Mouse (Mus musculus) heart, postnatal 36 days (tissue): Measurements from ENCODE around the gene Camta1. TPM values are rescaled to one million over a fixed set of nuclear protein-coding genes. Genes with fewer than 3 reads are reported as not detected.

Source experiments
- DNase-seq, 2 experiments: peaks; one replicate each; pipeline ENCODE4 v3.0.0; 2021 to 2022
- intact Hi-C: fragments of 180-260 bp; cut with DNase I; formaldehyde crosslinking; loops from one replicate; pipeline ENCODE4 v1.15.1; 2025
- total RNA-seq, 2 experiments: library from RNA; stranded (reverse); gene quantifications; 2 replicates each; pipeline ENCODE4 v1.2.3; 2021

Camta1 gene
- total RNA-seq, 2 experiments from 2014 or later: 217 to 218 TPM

- DNase-seq: no peak
- intact Hi-C loops: no loop called here
Observed at GRCm38 (mm10) chr4:150998626-150999025, 863.0 kb downstream of the Camta1 start.

- intact Hi-C loops: no loop called here
- DNase-seq: no peak
Observed at GRCm38 (mm10) chr4:150996797-150997196, 864.9 kb downstream of the Camta1 start, which contains the start of gene Uts2. TSS of gene Uts2 (plus strand) at chr4:150997097.

DNA sequence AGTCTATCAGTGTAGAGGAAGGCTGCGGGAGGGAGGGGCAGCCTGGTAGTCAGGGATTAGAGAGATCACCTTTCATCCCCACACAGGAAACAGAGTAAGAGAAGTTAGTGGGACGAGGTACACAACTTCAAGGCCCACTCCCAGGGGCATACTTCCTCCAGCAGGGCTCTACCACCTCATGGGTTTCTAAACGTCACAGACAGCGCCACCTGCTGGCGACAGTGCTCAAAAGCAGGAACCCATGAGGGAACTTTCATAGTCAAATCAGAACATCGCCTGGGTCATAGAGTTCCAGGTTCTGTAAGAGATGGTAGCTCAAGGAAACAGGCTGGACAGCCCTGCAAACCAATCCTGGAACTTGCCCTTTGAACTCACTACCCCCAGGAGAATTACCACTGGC, 871.5 kb downstream of the Camta1 start:
- intact Hi-C loops: no loop called here
- DNase-seq: no peak

- no peak for DNase-seq
- intact Hi-C loops: no loop called here
Observed at GRCm38 (mm10) chr4:150980153-150980552, 881.5 kb downstream of the Camta1 start.

GRCm38 (mm10) chr4:150979455-150979854, 882.2 kb downstream of the Camta1 start:
- no peak for DNase-seq
- intact Hi-C loops: no loop called here

DNA sequence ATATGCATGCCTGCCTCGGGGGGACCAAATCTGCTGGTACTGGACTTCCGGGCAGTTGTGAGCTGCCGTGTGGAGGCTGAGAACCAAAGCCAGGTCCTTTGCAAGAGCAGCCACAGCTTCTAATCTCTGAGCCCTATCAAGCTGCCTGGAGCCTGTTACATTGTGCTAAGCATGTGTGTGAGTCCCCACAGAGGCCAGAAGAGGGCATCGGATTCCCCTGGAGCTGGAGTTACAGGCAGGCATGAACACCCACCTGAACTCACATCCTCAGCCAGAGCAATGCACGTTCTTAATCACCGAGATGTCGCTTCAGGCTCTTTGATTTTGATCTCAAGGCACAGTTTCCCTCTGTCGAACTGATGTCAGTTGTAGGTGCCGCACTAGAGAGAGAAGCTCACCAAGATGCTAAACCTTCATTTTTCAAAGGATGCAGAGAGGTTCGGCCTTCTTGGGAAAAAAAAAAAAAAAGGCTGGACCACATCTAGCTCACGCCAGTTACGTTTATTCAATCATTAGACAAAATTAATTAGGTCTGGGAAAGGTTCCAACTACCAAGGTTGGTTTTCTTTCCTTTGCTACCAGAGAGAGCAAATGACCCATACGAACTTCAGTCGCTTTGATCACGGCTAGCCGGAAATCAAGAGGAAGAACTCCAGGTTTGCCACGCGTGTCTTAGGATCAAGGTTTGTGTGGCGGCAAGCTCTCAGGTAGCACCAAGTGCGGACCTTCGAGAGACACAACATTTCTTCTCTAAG, 883.3 kb downstream of the Camta1 start:
- no peak for DNase-seq
- intact Hi-C loops: no loop called here

DNA sequence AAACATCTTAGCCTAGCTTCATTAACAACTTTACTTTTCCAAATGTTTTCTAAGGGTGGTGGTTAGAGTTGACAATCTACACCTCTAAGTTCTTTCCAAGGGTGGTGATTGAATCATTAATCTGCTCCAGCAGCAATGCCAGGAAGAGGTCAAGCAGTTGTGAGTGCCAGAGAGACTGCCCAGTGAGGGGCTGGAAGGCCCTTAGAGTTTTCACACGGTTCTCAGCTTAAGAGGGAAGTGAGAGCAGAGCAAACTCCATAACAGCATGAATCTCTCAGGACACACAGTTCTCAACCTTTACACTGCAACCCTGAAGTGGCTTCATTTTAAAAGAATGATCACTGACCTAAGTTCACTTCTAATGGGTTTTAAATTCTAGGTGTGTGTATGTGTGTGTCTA, 886.5 kb downstream of the Camta1 start:
- no peak for DNase-seq
- intact Hi-C loops: no loop called here

DNA sequence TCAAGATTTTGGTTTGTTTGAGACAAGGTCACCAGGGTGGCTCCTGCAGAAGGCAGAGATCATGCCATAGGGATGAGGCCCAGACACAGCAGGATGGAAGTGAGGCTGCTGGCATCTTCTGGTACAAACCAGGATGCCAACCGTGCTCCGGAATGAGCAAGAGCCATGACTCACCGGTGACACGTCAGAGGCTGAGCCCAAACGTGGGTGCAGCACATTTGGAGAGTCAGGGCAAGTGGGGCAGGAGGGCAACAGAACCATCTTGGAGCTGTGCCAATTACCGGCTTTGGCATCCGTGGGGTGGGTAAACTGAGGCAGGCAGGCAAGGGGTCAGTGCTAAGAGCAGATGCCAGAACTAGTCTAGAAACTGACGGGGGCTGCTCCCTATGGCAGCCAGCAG, 888.4 kb downstream of the Camta1 start:
- intact Hi-C loops: no loop called here
- DNase-seq: no peak

DNA sequence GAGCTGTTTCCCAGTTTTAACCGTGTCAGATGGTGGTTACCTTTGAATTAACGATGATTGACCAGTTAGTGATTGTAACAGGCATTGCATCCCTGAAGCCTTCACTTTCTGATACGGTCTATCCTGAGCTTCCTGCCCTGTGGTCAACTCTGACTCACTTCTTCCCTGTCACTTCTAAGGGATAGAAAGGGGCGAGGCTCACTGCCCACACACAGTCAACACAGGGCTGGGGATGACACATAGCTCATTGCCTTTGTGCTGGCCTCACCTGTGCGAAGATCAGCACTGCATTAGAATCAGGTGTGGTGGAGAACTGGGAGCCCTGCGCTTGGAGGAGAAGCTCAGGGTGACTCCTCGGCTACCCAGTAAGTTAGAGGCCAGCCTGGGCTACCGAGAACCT, 892.7 kb downstream of the Camta1 start:
- DNase-seq: no peak
- intact Hi-C loops: loop anchor here (5.0 kb wide), 1 partner anchor 173 kb away; no protein-coding TSS in a partner anchor

DNA sequence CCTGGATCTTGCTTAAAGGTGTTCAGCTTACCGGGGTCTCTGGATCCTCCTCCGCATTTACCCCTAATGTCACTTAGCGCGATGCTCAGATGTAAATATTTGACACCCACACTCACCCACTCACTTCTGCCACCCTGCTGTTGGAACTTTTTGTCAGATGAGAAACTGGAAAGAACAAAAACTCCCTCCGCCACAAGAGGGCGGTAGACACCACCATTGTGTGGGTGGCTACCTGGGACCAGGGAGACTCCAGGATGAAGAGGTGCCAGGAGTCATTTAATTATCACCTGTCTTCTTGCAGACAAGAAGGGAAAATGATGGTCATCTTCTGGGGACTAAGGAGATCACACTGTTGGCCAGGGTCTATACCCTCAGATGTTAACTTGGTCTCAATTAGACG, 895.1 kb downstream of the Camta1 start:
- intact Hi-C loops: loop anchor here (5.0 kb wide), 1 partner anchor 176 kb away; no protein-coding TSS in a partner anchor
- DNase-seq: peak; percentile 42 to 55

- intact Hi-C loops: loop anchor here (1.0 to 5.0 kb wide), 2 partner anchors 177 to 309 kb away; no protein-coding TSS in a partner anchor
- no peak for DNase-seq
Observed at GRCm38 (mm10) chr4:150965555-150965951, 896.1 kb downstream of the Camta1 start.

- intact Hi-C loops: loop anchor here (1.0 to 5.0 kb wide), 2 partner anchors 177 to 309 kb away; no protein-coding TSS in a partner anchor
Observed at GRCm38 (mm10) chr4:150964635-150965554, 896.8 kb downstream of the Camta1 start.

DNA sequence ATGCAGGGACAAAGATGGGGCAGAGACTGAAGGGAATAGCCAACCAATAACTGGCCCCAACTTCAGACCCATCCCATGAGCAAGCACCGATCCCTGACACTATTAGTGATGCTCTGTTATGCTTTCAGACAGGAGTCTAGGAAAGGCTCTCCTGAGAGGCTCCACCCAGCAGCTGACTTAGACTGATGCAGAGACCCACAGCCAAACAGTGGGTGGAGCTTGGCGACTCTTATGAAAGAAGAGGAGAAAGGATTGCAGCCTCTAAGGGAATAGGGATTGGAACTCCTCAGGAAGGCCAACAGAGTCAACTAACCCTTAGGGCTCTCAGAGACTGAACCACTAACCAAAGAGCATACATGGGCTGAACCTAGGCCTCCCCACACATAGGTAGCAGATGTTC, 898.0 kb downstream of the Camta1 start:
- DNase-seq: no peak
- intact Hi-C loops: no loop called here

More at GRCm38 (mm10) chr4:150964635-150965554, 896.8 kb downstream of the Camta1 start:
- DNase-seq: peak; percentile 82 to 90

DNA sequence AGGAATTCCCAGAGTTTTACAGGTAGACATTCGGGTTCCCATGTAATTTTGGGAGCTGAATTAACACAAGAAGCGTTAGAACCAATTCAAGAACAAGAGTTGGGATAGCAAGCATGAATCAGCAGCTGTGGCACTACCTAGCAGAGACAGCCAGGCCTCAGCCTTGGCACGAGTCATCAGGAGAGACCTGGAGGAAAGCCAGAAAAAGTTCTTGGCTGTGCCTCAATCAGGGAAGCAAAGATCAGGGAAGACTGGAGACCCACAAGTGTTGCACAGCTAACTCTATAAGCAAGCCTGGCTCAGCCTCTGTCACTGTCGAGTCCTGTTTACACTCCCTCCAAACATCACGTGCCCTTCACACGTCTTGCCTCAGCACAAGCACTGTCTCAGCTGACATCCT, 899.4 kb downstream of the Camta1 start:
- DNase-seq: peak; percentile 16 to 22
- intact Hi-C loops: no loop called here

- intact Hi-C loops: no loop called here
Observed at GRCm38 (mm10) chr4:150958536-150958935, 903.1 kb downstream of the Camta1 start.

GRCm38 (mm10) chr4:150957106-150957458, 904.6 kb downstream of the Camta1 start:
- intact Hi-C loops: no loop called here

More at GRCm38 (mm10) chr4:150958536-150958935, 903.1 kb downstream of the Camta1 start:
- DNase-seq: no peak

GRCm38 (mm10) chr4:150956369-150957105, 905.1 kb downstream of the Camta1 start:
- intact Hi-C loops: no loop called here
- DNase-seq: no peak

More at GRCm38 (mm10) chr4:150957106-150957458, 904.6 kb downstream of the Camta1 start:
- no peak for DNase-seq

DNA sequence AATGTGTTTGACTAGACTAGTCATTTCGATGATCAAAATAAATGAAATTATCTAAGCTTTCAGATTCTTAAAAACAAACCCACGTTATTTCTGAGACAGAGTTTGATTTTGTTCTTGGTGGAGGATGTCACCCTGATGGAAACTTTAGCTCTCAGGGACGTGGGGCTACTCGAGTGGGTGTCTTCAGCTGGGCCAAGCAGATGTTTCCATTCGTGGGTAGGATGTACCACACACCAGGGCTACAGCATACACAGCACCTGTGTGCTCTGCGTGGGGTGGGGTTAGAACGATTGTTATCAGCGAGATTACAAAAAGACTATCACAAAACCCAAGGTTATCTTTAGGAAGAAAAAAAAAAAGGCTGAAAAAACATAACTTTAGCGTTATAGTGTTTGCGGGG, 910.7 kb downstream of the Camta1 start:
- intact Hi-C loops: no loop called here
- no peak for DNase-seq

DNA sequence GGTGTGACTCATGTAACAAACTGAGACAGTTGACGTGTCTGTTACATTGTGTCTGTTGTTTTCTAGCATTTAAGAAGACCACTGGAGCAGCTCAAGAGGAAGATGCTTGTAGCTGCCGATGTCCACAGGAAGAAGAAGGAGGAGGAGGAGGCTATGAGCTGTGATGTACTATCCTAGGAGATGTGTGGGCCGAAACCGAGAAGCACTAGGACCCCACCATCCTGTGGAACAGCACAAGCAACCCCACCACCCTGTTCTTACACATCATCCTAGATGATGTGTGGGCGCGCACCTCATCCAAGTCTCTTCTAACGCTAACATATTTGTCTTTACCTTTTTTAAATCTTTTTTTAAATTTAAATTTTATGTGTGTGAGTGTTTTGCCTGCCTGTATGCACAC, 917.0 kb downstream of the Camta1 start:
- DNase-seq: no peak
- intact Hi-C loops: no loop called here

- intact Hi-C loops: no loop called here
- DNase-seq: no peak
Observed at GRCm38 (mm10) chr4:150939991-150940651, 921.6 kb downstream of the Camta1 start.
